Mouse (Mus musculus) MEL (cell line): ENCODE results near the gene Gda. TPM values are rescaled to one million over a fixed set of nuclear protein-coding genes. Genes with fewer than 3 reads are reported as not detected.

Experiments used
- polyA plus RNA-seq, 2 experiments: library from polyadenylated mRNA; stranded (reverse) in 1 of 2; unstranded in 1 of 2; fragments of >175 nt in 1 of 2; fragments of >200 nt in 1 of 2; gene quantifications; 2 replicates each; pipeline versions ENCODE4 v1.2.1 to v1.2.4; 2012; ENCODE audit warnings: low replicate concordance in 2 of 2, low read depth in 1 of 2; ENCODE audit not compliant: insufficient read length in 2 of 2, insufficient read depth in 1 of 2, missing spikeins in 1 of 2
- total RNA-seq: library from RNA; depleted of rRNA; stranded (reverse); fragments of 300-350 nt; gene quantifications from 2 replicates; pipeline ENCODE4 v1.2.3, GENCODE M21; 2012; rRNA removed

The Gda gene
- total and polyA plus RNA-seq, 3 experiments, result 0.38 to 2.9 TPM; not detected in 1

Other genes with a start within 250 kb of the Gda start
- 66.8 and 80.1 TPM in 2 replicates for gene Zfand5, start 201.2 kb downstream of the Gda start, total RNA-seq
- 10 to 100 TPM; 48.1 to 51.5 TPM for gene Zfand5, start 201.2 kb downstream of the Gda start, polyA plus RNA-seq
- gene 1110059E24Rik, start 179.5 kb upstream of the Gda start, total RNA-seq, result 17.2 and 18.6 TPM in 2 replicates
- 10 to 100 TPM in 1 of 2 experiments, not detected in 1; 20.0 TPM for gene 1110059E24Rik, start 179.5 kb upstream of the Gda start, polyA plus RNA-seq
- gene Abhd17b, start 179.7 kb upstream of the Gda start, total RNA-seq, result 15.8 and 17.9 TPM in 2 replicates
- gene Abhd17b, start 179.7 kb upstream of the Gda start, polyA plus RNA-seq, result 100 to 1,000 TPM in 1 of 2 experiments, 10 to 100 TPM in 1; 16.1 to 173 TPM